Mouse (Mus musculus): Measurements from ENCODE around the gene Tmem98. TPM values are rescaled to one million over a fixed set of nuclear protein-coding genes. Genes with fewer than 3 reads are reported as not detected.
A peak's percentile ranks its signal among the peaks of the same experiment; 100 is the strongest.

The Tmem98 gene
- polyA plus RNA-seq, 1 experiment from 2014 or later: 241 TPM

GRCm38 (mm10) chr11:80772595-80773210 lies 37.3 kb upstream of the Tmem98 start:
- Histone ChIP-seq H3K9ac (ENCODE audit: low read depth, low read length) (no peak overlapping the region), H3K27me3 (replicated peaks; ENCODE audit: control insufficient read depth, insufficient read depth, low read length) (no peaks in the 10 kb centered on the region), H3K9me3 (ENCODE audit: control insufficient read depth, low read length) (no peaks in the 10 kb centered on the region), H3K27ac (ENCODE audit: low read length) (peak overlapping the region; percentile 5; the same call in 1 of the 2 replicates), H3K4me3 (ENCODE audit: low read length) (no peak overlapping the region), H3K4me2 (ENCODE audit: low read depth, low read length) (no peak overlapping the region), H3K36me3 (ENCODE audit: control insufficient read depth, insufficient read depth, low read length) (no peaks in the 10 kb centered on the region), H3K4me1 (ENCODE audit: control insufficient read depth, insufficient read depth, low read length) (peaks cover 19% of the 10 kb centered on the region)
- ATAC-seq: peak; percentile 45; the same call in 1 of the 2 replicates
- 84% methylated on average over 6 of the region's 6 CpGs for WGBS

DNA sequence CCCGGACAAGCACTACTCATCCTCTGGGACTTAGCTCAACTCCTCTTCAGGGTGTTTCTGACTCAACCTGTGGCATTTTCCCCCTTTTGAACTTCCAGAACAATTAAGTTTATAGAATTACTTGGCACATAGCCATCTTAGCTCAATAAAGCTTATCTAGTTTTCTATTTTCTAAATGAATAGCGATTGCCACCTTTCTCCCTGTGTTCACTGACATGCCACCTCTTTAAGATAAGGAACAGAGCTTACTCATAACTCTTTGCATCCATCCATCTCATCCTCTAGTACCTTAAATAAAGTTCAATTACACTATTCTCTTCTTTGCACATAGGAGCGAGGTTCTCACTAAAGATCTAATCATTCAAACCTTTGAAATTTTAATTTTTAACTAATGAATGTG lies 34.4 kb upstream of the Tmem98 start:
- no peaks in the 10 kb centered on the region for H3K9me3 ChIP-seq (ENCODE audit: control insufficient read depth, low read length)
- WGBS: 63% methylated on average over 3 of the region's 3 CpGs
- no peak overlapping the region for H3K9ac ChIP-seq (ENCODE audit: low read depth, low read length)
- H3K27ac ChIP-seq (ENCODE audit: low read length): peak overlapping the region; percentile 3; the same call in 1 of the 2 replicates
- H3K4me3 ChIP-seq (ENCODE audit: low read length): no peak overlapping the region
- peaks cover 17% of the 10 kb centered on the region for H3K4me1 ChIP-seq (ENCODE audit: control insufficient read depth, insufficient read depth, low read length)
- no peaks in the 10 kb centered on the region for H3K36me3 ChIP-seq (ENCODE audit: control insufficient read depth, insufficient read depth, low read length)
- no peak for ATAC-seq
- no peaks in the 10 kb centered on the region for H3K27me3 ChIP-seq (replicated peaks; ENCODE audit: control insufficient read depth, insufficient read depth, low read length)
- 0 out of 2 replicates have a peak overlapping the region, but pooled peaks have one; percentile 8 for H3K4me2 ChIP-seq (ENCODE audit: low read depth, low read length)

DNA sequence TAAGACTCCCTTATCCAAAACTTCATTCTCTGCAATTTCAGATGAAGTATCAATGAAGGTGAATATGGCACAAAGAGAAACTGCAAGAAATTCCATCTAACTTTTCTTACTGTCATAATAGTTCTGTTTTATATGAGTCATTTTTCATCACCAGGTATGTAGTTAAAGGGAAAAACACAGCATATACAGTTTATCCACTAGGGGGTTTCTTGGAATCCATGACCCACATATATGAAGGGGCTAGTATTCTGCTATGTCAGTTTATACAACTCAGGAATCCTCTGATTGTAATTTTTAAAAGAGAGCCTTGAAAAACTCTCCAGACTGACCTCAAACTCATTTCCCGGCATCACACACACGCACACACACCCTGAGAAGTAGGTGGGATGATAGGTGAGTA lies 32.3 kb upstream of the Tmem98 start:
- peak overlapping the region; percentile 43; the same call in 1 of the 2 replicates for H3K9ac ChIP-seq (ENCODE audit: low read depth, low read length)
- no peaks in the 10 kb centered on the region for H3K9me3 ChIP-seq (ENCODE audit: control insufficient read depth, low read length)
- 63% methylated on average over 2 of the region's 2 CpGs for WGBS
- ATAC-seq: no peak
- H3K4me3 ChIP-seq (ENCODE audit: low read length): peak overlapping the region; percentile 43
- no peaks in the 10 kb centered on the region for H3K36me3 ChIP-seq (ENCODE audit: control insufficient read depth, insufficient read depth, low read length)
- H3K4me2 ChIP-seq (ENCODE audit: low read depth, low read length): peak overlapping the region; percentile 47
- peak overlapping the region; percentile 48; the same call in 1 of the 2 replicates for H3K27ac ChIP-seq (ENCODE audit: low read length)
- H3K27me3 ChIP-seq (replicated peaks; ENCODE audit: control insufficient read depth, insufficient read depth, low read length): no peaks in the 10 kb centered on the region
- H3K4me1 ChIP-seq (ENCODE audit: control insufficient read depth, insufficient read depth, low read length): peaks cover 14% of the 10 kb centered on the region

DNA sequence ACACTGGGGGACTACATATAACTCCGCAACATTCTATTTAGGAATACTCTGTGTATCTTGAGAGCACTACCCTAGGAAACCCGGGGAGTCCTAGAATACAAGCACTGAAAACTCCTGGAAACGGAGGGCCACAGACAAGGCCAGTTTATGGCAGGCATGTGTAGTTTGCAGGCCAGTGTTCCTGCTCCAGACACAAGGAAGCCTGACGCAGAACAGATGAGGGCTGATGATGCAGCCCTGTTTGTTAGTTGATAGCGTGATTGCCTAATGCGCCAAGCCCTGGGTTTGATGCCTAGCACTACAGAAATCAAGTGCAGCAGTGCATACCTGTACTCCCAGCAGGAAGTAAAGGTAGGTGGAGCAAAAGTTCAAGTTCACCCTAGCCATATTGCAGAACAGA lies 31.8 kb upstream of the Tmem98 start:
- 48% methylated on average over 6 of the region's 6 CpGs for WGBS
- Histone ChIP-seq H3K9ac (ENCODE audit: low read depth, low read length) (peak overlapping the region; percentile 43; the same call in 1 of the 2 replicates), H3K36me3 (ENCODE audit: control insufficient read depth, insufficient read depth, low read length) (no peaks in the 10 kb centered on the region), H3K27ac (ENCODE audit: low read length) (peak overlapping the region; percentile 48; the same call in 1 of the 2 replicates), H3K4me3 (ENCODE audit: low read length) (peak overlapping the region; percentile 43), H3K4me2 (ENCODE audit: low read depth, low read length) (peak overlapping the region; percentile 47), H3K4me1 (ENCODE audit: control insufficient read depth, insufficient read depth, low read length) (peaks cover 11% of the 10 kb centered on the region), H3K9me3 (ENCODE audit: control insufficient read depth, low read length) (no peaks in the 10 kb centered on the region), H3K27me3 (replicated peaks; ENCODE audit: control insufficient read depth, insufficient read depth, low read length) (no peaks in the 10 kb centered on the region)
- ATAC-seq: no peak

- Histone ChIP-seq H3K9me3 (ENCODE audit: control insufficient read depth, low read length) (no peaks in the 10 kb centered on the region), H3K4me2 (ENCODE audit: low read depth, low read length) (peak overlapping the region; percentile 80), H3K4me1 (ENCODE audit: control insufficient read depth, insufficient read depth, low read length) (peaks cover 7% of the 10 kb centered on the region; the same call in 1 of the 2 replicates), H3K9ac (ENCODE audit: low read depth, low read length) (peak overlapping the region; percentile 84), H3K36me3 (ENCODE audit: control insufficient read depth, insufficient read depth, low read length) (no peaks in the 10 kb centered on the region), H3K27ac (ENCODE audit: low read length) (peak overlapping the region; percentile 90), H3K4me3 (ENCODE audit: low read length) (peak overlapping the region; percentile 74), H3K27me3 (replicated peaks; ENCODE audit: control insufficient read depth, insufficient read depth, low read length) (no peaks in the 10 kb centered on the region)
- ATAC-seq: no peak; the same call in 1 of the 2 replicates
- 3% methylated on average over 18 of the region's 18 CpGs for WGBS
Observed at GRCm38 (mm10) chr11:80778916-80779526, 31.0 kb upstream of the Tmem98 start.

DNA sequence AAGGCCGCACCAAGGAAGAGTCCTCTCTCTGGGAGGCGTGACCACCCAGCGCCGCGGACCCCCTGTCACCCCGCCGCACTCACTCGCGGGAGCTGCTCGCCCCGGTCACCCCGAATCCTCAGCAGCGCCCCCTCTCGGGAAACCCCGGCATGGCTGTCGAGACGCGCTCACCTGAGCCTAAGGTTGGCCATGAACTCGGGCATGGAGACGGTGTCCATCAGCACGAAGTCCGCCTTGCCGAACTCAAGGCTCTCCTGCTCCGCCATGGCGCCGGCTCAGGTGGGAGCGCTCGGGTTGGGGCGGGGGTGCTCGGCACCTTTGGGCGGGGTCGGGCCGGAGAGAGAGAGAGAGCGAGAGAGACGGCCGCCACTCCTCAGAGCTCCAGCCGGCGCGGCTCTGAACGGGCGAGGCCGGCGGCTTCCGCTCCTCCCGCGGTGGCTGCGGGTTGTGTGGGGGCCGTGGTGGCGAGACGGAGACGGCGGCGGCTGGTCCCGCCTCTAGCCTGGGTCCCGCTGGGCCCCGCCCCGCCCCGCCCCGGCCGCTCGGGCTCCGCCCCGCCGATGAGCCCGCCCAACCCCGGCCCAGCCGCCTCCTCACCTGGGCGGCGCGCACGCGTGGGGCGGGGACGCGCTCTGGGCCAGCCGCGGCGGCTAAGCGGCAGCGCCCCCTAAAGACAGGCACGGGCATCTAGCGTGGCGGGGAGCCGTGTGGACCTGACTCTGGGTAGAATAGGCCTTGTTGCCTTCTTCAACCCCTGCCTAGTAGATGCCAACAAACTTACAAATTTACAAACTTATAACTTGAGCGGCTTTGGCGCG lies 30.2 kb upstream of the Tmem98 start, which contains the start of gene Myo1d:
Gene Myo1d (minus strand): TSS at position 499 of the 818 bp plus-strand sequence.
- Histone ChIP-seq H3K4me2 (ENCODE audit: low read depth, low read length) (peak within 1 kb of the TSS; percentile 80), H3K9me3 (ENCODE audit: control insufficient read depth, low read length) (no peaks in the 10 kb centered on the region), H3K27ac (ENCODE audit: low read length) (peak within 1 kb of the TSS; percentile 90), H3K4me3 (ENCODE audit: low read length) (peak within 1 kb of the TSS; percentile 74), H3K27me3 (replicated peaks; ENCODE audit: control insufficient read depth, insufficient read depth, low read length) (no peaks in the 10 kb centered on the region), H3K4me1 (ENCODE audit: control insufficient read depth, insufficient read depth, low read length) (peaks cover 5% of the 10 kb centered on the region; the same call in 1 of the 2 replicates), H3K9ac (ENCODE audit: low read depth, low read length) (peak within 1 kb of the TSS; percentile 84), H3K36me3 (ENCODE audit: control insufficient read depth, insufficient read depth, low read length) (no peaks in the 10 kb centered on the region)
- peak; percentile 86 for ATAC-seq
- WGBS: under 1% methylated on average over 77 of the region's 87 CpGs

- no peak for ATAC-seq
- no peak overlapping the region for H3K4me2 ChIP-seq (ENCODE audit: low read depth, low read length)
Observed at GRCm38 (mm10) chr11:80781535-80781934, 28.4 kb upstream of the Tmem98 start.

DNA sequence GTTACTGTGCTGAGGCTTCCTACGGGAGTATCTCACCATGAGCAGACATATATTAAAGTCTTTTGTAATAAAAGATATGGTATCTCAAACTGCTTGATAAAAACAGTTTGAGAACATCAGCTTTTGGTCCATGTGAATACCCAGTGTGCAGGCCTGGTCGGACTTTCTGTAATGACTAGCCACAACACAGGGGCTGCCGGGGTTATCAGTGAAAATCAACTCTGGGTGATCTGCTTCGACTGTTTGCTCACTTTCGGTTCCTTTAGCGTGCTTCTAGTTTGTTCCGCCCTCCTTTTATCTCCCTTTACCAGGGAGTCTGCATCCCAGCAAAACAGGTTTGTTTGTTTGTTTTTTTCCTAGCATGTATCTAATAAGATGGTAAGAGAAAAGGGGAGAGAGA lies 26.5 kb upstream of the Tmem98 start:
- WGBS: 38% methylated on average over 7 of the region's 7 CpGs

More at GRCm38 (mm10) chr11:80781535-80781934, 28.4 kb upstream of the Tmem98 start:
- WGBS: 92% methylated on average over 2 of the region's 2 CpGs
- no peaks in the 10 kb centered on the region for H3K36me3 ChIP-seq (ENCODE audit: control insufficient read depth, insufficient read depth, low read length)
- peak overlapping the region; percentile 51; the same call in 1 of the 2 replicates for H3K27ac ChIP-seq (ENCODE audit: low read length)
- peaks cover 7% of the 10 kb centered on the region; the same call in 1 of the 2 replicates for H3K4me1 ChIP-seq (ENCODE audit: control insufficient read depth, insufficient read depth, low read length)
- no peaks in the 10 kb centered on the region for H3K27me3 ChIP-seq (replicated peaks; ENCODE audit: control insufficient read depth, insufficient read depth, low read length)
- no peak overlapping the region for H3K9ac ChIP-seq (ENCODE audit: low read depth, low read length)
- no peaks in the 10 kb centered on the region for H3K9me3 ChIP-seq (ENCODE audit: control insufficient read depth, low read length)
- H3K4me3 ChIP-seq (ENCODE audit: low read length): no peak overlapping the region

DNA sequence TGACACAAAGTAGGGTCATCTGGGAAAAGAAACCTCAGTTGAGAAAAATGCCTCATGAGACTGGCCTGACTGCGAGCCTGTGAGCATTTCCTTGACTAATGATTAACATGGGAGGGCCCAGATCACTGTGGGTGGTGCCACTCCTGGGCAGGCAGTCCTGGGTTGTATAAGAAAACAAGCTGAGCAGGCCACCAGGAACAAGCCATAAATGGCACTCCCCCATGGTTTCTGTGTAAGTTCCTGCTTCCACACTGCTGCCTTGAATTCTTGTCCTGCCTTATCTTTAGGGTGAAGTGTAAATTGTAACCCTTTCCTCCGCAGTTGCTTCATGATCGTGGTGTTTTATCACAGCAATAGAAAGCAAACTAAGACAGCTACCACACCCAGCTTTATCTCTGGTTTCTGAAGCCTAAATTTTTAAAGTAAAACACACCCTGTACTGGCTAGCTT lies 25.7 kb upstream of the Tmem98 start:
- H3K4me2 ChIP-seq (ENCODE audit: low read depth, low read length): no peak overlapping the region
- WGBS: 9% methylated on average over 3 of the region's 3 CpGs
- H3K4me3 ChIP-seq (ENCODE audit: low read length): no peak overlapping the region

More for the DNA sequence above, 26.5 kb upstream of the Tmem98 start:
- Histone ChIP-seq H3K4me3 (ENCODE audit: low read length) (no peak overlapping the region), H3K27me3 (replicated peaks; ENCODE audit: control insufficient read depth, insufficient read depth, low read length) (no peaks in the 10 kb centered on the region), H3K36me3 (ENCODE audit: control insufficient read depth, insufficient read depth, low read length) (no peaks in the 10 kb centered on the region), H3K9ac (ENCODE audit: low read depth, low read length) (no peak overlapping the region), H3K4me1 (ENCODE audit: control insufficient read depth, insufficient read depth, low read length) (peaks cover 9% of the 10 kb centered on the region), H3K4me2 (ENCODE audit: low read depth, low read length) (no peak overlapping the region), H3K9me3 (ENCODE audit: control insufficient read depth, low read length) (no peaks in the 10 kb centered on the region), H3K27ac (ENCODE audit: low read length) (peak overlapping the region; percentile 76)
- ATAC-seq: no peak

More for the DNA sequence above, 25.7 kb upstream of the Tmem98 start:
- no peak overlapping the region for H3K9ac ChIP-seq (ENCODE audit: low read depth, low read length)
- no peaks in the 10 kb centered on the region for H3K36me3 ChIP-seq (ENCODE audit: control insufficient read depth, insufficient read depth, low read length)
- H3K27ac ChIP-seq (ENCODE audit: low read length): peak overlapping the region; percentile 96
- peaks cover 12% of the 10 kb centered on the region for H3K4me1 ChIP-seq (ENCODE audit: control insufficient read depth, insufficient read depth, low read length)
- H3K9me3 ChIP-seq (ENCODE audit: control insufficient read depth, low read length): no peaks in the 10 kb centered on the region
- no peaks in the 10 kb centered on the region for H3K27me3 ChIP-seq (replicated peaks; ENCODE audit: control insufficient read depth, insufficient read depth, low read length)
- peak; percentile 92 for ATAC-seq
